Mouse (Mus musculus) NIH3T3 (cell line): ENCODE measurements at regions not wholly inside any gene's neighbourhood (a gene's known extent, or its start where the extent isn't known, plus 50 kb on each side); places are given as distances from the start of the nearest gene placed in this dataset.

Experiments used
- DNase-seq: peaks from one replicate; pipeline ENCODE4 v3.0.0-alpha.2; 2012; ENCODE audit warnings: low read depth

DNA sequence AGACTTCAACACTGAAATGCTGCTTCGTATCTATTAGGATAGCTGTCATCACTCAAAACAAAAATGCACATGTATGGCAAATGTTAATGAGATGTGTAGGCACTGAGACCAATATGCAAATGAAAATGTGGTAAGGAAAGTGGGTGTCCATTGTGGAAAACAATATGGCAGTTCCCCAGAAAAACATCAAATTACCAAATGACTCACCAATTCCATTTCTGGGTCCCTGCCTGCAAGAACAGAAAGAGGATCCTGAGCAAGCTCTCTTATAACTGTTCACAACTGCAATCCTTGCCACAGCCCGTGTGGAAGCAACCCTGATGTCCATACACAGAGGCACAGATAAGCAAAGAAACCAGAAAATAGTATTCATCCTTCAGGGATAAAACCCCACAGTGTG lies 442.0 kb downstream of the Defb40 start:
- peak; percentile 5 for DNase-seq

- no peak for DNase-seq
Measured at GRCm38 (mm10) chr8:18528120-18528519, 449.9 kb downstream of the Defb40 start.

DNA sequence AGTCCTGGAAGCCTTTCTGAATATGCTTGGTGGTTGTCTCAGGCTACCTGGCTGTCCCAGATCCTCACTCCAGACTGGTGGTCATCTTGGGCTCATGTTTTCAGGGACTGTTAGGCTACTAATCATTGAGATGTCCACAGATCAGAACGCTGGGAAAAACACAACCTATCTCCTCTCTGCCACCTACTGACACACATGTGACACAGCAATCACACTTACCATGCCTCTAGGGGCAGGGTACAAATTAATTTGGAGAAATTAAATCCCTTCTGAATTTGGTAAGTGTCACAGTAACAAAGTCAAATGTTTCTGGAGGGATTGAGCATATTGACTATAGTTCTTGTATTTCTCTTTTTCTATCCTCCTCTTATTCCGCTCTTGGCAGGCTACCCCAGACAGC lies 465.6 kb downstream of the Defb40 start:
- DNase-seq = no peak

GRCm38 (mm10) chr8:18506158-18507022 lies 471.7 kb downstream of the Defb40 start:
- DNase-seq = no peak

DNA sequence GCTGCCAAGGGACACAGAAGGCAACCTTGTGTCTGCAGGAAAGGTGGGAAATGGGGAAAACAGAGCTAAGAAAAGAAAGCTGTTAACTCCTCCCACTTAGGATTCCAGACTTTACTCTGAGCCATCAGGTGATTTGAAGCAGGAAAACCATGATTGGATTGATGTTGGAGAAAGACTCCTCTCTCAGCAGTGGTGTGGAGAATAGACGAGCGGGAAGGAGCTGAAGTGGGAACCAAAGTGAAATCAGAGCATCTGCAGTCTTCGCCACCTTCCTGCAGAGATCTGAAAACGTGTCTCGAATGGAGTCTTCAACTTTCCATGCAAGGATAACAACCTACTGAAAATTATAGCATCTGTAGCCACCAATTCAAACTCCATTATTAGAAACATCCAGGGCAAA lies 487.4 kb downstream of the Defb40 start:
- DNase-seq = no peak

GRCm38 (mm10) chr8:18480081-18480480 lies 498.0 kb downstream of the Defb40 start:
- DNase-seq = no peak

DNA sequence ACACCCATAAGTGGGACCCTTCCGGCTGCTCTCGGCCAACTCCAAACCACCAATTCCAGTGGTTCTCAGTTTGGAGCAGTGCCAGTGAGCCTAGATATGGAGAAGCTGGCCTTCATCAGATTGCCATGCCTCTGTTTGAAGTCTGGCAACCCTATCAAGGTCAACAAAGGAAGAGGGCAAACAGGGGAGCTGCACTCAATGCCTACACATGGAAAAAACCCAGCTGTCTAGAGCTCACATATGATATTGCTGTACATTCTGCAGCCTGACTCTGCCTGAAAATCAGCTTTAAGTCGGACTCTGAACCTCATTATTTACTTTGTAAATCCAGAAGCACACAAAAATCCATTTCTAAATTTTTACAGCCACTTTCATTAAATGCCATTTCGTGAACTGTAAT lies 499.9 kb downstream of the Defb40 start:
- no peak for DNase-seq

DNA sequence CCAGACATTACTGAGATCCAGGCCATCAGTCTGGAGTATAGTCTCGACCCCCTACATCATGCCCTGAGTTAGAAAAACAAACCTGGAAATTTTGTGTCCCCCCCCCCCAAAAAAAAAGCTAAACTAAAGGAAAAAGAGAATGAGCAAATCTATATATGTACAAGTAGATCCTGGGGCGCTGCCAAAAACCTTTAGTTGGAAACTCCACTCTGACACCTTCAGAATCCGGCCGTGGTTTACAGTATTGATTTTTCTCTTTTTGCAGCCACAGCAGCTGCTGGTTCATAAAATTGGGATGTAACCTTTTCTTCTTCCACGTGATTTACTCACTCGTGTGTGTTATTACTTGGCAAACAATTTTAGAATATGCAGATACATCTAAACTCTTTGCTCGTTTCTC lies 510.5 kb downstream of the Defb40 start:
- DNase-seq = no peak

GRCm38 (mm10) chr8:18460609-18461008 lies 517.4 kb downstream of the Defb40 start:
- DNase-seq = no peak

- DNase-seq = no peak
Measured at GRCm38 (mm10) chr8:18457470-18457869, 520.6 kb downstream of the Defb40 start.

GRCm38 (mm10) chr8:18449015-18449414 lies 529.0 kb downstream of the Defb40 start:
- peak; percentile 12 for DNase-seq

DNA sequence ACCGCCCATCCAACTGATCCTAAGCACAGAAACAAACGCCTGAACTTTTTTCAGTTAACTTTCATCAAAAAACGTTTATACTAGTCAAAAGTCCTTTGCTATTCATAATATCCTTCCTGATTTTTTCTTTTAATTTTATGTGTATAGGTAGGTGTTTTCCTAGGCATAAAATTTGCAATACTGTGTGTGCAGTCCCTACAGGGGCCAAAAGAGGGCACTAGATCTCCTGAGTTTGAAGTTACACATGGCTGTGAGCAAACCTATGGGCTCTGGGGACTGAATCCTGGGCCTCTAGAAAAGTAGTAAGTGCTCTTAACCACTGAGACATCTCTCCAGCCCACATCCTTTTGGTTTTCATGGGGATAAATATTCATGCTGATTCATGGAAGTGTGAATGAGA lies 535.8 kb downstream of the Defb40 start:
- no peak for DNase-seq

DNA sequence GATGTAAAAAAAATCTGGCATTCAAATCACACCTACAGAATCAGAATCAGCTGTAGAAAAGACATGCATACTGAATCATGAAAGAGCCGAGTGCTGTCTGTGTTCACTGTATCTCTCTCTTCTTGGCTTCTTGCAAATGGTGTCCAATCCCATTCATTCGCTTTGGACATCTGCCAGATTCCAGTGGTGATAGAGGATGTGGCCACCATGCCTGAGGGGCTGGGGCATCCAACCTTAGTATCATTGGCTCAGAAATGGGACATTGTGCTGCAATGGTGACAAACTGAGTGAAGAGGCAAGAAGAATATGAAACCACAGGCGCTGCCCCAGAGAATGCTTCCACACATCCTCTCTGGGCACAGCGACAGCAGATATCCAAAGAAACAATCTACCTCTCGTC lies 555.2 kb downstream of the Defb40 start:
- DNase-seq = no peak

DNA sequence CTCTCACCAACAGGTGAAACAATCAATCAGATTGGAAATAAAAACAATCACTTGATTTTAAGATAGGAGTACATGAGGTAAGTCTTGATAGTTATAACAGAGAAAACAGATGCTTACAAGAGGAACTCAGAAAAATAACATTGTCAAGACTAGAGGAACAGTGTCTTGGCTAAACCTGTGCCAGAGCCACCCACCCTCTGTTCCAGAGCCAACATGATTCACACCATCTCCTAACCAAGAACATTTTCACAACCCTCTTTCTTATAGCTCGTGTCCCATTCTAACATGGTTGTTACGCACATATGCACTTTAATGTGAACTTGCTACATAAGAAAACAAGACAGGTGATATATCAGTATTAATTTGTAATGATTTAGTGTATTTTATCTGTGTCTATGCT lies 565.6 kb downstream of the Defb40 start:
- DNase-seq = no peak

GRCm38 (mm10) chr8:18406446-18406845 lies 571.6 kb downstream of the Defb40 start:
- peak; percentile 45 for DNase-seq

DNA sequence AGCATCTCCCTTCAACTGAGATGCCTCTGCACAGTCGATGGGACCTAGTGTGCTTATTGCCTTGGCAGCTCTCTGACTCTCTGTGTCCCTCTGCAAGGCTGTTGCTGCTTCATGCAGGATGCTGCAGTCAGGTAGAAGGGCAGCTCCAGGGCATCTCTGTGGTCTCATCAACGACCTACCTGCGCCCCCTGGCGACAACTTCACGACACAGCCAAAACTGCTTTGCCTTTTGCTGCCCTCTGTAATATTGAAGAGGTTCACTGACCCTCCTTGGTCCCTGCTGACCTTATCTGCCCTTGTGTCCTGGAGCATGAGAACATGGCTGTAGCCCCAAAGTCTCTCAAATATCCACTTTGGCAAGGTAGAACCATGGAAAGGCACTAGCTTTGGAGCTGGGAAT lies 589.7 kb downstream of the Defb40 start:
- DNase-seq = peak; percentile 33

- DNase-seq = no peak
Measured at GRCm38 (mm10) chr8:18381615-18382178, 596.4 kb downstream of the Defb40 start.

DNA sequence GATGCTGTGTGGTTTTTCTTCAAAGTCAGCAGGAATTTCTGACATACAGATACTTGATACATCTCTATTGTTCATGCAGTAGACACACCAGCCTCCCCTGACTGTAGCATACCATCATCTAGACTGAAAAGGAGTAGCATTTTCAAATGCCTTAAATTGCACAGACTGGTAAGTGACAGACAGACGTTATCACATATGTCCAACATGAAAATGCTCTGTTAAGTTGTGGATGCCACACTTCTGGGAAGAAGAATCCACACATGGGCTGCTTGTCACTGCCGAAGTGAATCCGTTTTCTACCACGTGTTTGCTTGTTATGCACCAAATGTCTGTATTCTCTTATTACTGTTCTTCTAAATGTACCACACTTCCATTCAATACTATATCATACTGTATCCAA lies 629.3 kb downstream of the Defb40 start:
- no peak for DNase-seq

- DNase-seq = no peak
Measured at GRCm38 (mm10) chr8:18346248-18346647, 631.8 kb downstream of the Defb40 start.

GRCm38 (mm10) chr8:18345322-18345721 lies 632.7 kb downstream of the Defb40 start:
- DNase-seq = peak; percentile 56

GRCm38 (mm10) chr8:18344838-18345237 lies 633.2 kb downstream of the Defb40 start:
- no peak for DNase-seq

DNA sequence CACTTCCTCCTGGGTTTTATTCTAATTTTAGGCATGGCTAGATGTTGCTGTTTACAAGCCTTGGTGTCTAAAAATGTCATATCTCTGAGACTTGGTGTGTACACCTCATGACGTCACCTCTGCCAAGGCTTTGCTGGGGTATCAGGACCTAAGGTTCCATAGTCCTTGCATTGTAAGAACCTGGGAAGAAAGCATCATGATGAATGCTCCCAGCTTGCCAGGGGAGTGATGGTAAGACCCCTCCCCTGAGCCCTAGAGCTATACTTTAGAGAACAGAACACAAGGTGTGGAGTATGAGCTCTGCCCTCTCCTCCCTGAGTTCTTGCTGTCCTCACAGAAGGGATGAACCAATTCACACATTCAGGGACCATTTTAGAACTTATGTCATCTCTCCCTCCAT lies 642.5 kb downstream of the Defb40 start:
- no peak for DNase-seq

- DNase-seq = no peak
Measured at GRCm38 (mm10) chr8:18328521-18328920, 649.5 kb downstream of the Defb40 start.

DNA sequence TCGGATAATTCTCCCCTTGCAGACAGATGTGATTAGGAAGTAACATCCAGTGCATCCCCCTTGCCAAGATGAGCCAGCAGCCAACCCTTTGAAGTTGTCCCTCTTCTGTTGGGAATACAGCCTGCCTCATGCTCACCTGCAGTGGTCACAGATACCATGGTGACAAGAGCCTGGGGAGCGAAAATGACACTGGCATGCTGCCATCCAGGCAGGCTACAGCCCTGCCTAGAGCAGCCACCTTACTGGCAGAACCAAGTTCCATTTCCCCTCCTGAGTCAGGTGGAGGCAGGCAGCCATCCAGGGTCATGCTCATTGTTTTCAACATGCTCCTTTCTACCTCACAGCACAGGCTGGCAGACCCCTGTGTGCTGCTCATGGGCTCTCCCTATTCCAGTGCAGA lies 661.6 kb downstream of the Defb40 start:
- no peak for DNase-seq
